Mouse (Mus musculus) left cerebral cortex, adult 18-20 months (tissue): Measurements from ENCODE around the gene Trpc2. TPM values are rescaled to one million over a fixed set of nuclear protein-coding genes. Genes with fewer than 3 reads are reported as not detected.
"Not testable (repeated sequence)": the region's sequence is repeated elsewhere in the genome, so short reads cannot be mapped to it uniquely, and the experiment has no call there.

Experiments
- DNase-seq, 2 experiments: peaks; one replicate each; pipeline ENCODE4 v3.0.0; 2021 to 2022; ENCODE audit warnings: low spot score in 2 of 2, mixed read lengths in 1 of 2
- long read RNA-seq, 2 experiments: library from polyadenylated mRNA; stranded (forward); transcript quantifications; one replicate each; pipeline ENCODE4 v2.0.0; 2021
- total RNA-seq, 2 experiments: library from RNA; stranded (reverse); gene quantifications; 2 replicates each; pipeline ENCODE4 v1.2.3; 2021

The Trpc2 gene
- total RNA-seq, result not detected
- long read RNA-seq, experiment 1, result 0 reads
- long read RNA-seq, experiment 2, result 0 reads

DNA sequence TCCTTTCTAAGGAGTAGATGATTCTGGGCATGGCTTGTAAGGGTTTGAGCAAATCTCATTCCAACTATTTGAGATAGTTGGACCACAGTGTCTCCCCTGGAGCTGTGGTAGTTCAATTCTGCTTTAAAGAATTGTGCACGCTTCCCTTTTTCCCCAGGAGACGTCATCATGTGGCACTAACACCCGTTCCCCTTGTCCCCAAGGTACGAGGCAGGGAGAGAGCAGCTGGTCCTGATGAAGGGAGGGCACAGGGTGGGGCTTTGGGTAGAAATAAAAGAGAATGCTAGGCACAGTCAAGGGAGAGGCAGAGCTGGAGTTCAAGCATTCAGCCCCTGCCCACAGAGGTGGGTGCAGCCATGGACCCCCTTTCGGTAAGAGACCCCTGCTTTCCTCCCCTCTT is at the start of gene Trpc2:
TSS of gene Trpc2 (plus strand) at position 301 of the 400 bp plus-strand sequence.
- no peak for DNase-seq

DNA sequence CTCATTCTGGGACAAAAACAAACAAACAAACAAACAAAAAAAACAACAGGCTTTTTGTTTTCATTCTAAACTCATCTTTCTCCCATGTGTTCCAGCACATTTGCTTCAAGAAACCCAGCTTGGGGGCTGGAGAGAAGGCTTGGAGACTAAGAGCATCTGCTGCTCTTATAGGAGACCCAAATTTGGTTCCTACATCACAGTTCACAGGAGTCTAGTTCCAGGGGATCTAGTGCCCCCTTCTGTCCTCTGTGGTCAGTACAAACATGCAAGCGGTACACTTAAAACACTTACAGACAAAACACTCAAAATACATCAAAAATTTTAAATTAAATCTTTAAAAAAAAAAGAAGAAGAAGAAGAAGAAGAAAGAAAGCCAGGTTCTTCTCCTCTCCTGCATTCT is 48.0 kb upstream of the Trpc2 start:
- no peak for DNase-seq

DNA sequence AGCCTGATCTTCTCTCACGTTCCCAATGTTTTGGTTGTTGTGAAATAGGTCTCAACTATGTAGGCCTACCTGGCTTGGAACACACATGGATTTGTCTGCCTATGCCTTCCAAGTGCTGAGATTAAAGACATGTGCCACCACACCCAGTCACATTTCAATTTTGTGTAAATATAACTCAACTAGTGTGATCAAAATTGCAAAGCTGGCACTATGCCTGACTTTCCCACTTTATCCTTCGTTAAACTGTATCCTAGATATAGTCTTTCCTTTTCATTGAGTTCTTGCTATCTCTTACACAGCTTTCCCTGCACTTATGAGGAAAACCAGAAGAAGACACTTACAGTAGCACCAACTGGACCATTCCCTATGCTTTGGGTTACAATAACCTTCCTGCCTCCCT is 47.4 kb upstream of the Trpc2 start:
- DNase-seq, result no peak

DNA sequence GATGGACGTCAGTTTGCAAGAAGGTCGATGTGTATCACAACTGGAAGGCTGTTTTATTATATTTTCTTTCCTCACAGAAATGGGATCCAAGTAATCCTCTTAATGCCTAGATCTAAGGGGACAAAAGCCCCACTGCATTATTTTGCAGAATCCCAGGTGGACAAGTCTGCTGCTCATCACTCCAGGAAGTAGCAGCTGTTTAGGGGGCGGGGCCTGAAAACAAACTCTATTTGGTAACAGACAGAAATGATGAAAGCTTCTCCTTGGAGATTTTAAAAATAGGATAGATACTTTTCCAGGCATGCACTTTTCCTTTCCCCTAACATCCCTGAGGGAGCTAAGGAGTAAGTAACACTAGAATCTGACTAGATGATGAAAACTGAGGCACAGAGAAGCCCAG is 45.6 kb upstream of the Trpc2 start:
- DNase-seq, result no peak

DNA sequence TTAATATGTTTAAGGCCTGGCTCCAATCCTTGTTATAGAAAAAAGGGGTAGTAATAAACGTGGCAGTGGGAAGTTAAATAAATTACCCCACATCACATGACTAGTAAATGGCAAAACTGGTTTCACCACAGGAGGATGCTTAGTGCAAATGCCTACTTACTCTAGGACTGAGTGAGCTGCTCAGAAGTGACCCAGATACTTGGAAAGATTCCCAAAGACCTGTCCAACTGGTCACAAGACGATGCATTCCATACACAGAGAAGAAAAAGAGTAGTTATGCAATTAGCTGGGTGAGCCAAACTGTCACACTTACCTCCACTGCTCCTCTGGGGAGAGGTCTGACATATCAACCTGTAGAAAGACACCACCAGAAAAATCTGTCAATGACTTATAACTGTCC is 40.6 kb upstream of the Trpc2 start:
- DNase-seq, result no peak

DNA sequence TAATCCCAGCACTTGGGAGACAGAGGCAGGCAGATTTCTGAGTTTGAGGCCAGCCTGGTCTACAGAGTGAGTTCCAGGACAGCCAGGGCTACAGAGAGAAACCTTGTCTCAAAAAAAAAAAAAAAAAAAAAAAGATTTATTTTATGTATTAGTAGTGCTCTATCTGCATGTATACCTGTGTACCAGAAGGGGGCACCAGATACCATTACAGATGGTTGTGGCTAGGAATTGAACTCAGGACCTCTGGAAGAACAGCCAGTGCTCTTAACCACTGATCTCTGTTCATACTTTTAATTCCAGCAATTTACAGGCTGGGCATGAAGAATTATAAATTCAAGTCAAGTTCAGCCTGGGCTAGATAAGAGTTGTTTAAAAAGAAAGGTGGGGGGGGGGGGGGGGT is 34.4 kb upstream of the Trpc2 start:
- not testable (repeated sequence) for DNase-seq

DNA sequence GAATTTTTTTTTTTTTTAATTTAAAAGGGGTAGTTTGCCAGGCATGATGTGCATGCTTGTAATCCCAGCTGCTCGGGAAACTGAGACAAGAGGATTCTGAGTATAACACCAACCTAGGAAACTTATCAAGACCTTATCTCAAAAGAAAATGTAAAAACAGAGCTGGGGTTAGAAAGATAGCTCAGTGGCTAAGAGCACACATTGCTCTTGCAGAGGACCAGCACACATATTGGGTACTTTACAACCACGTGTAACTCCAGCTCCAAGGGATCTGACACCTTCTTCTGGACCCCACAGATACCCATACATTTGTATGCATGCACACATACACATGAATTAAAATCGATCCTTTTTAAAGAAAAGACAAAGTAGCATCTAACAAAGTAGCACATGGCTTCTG is 21.6 kb upstream of the Trpc2 start:
- DNase-seq, result no peak

DNA sequence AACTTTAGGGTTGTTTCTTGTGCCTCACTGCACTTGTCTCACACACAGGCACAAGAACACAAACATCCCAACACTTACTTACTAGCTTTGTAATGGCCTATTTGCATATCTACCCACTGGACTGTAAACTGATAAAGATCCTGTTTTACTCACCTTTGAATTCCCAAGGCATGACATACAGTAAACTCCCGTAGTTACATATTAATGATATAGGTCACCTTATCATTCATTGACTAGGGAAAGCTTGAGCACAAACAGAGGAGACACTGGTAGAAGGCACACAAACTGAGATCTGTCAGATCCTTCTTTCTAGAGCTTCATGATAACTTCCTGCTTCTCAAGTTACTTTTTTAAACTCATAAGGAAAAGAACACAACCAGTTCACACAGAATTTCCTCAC is 20.7 kb upstream of the Trpc2 start:
- no peak for DNase-seq

DNA sequence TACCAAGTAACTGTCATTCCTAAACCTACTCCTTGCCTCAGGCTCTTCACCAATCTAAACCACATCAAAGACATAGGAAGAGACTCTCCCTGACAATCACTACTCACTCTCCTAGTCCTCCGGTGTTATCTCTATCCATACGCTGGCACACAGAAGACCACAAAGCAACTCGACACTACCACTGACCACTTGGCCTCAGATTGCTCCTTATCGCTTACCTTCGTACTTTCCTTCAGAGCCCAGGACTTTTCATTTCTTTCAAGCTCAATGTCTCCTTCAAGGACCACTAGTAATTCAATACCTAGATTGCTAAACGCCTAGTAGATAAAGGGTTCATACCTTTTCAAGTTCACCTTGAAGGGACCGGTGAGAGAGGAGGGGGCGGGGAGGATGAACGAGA is 19.0 kb upstream of the Trpc2 start:
- DNase-seq, result no peak

DNA sequence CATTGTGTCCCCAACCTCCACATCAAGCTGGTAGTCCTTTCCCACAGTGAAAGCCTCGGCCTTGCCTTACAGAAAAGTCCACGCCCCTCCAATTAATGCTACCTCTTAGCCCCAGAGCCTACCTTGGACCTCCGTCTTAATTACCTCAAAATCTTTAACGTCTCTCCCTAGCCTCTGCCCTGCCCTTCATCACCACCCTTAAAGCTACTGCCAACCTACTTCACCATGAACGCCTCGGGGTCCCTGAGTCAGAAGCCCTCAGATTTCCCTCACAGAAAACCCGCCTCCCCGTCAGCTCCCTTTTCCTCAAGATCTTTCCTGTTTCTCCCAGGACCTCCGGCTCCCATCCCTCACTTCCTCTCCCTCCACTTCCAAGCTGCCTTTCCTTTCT is 18.3 kb upstream of the Trpc2 start:
- no peak for DNase-seq

DNA sequence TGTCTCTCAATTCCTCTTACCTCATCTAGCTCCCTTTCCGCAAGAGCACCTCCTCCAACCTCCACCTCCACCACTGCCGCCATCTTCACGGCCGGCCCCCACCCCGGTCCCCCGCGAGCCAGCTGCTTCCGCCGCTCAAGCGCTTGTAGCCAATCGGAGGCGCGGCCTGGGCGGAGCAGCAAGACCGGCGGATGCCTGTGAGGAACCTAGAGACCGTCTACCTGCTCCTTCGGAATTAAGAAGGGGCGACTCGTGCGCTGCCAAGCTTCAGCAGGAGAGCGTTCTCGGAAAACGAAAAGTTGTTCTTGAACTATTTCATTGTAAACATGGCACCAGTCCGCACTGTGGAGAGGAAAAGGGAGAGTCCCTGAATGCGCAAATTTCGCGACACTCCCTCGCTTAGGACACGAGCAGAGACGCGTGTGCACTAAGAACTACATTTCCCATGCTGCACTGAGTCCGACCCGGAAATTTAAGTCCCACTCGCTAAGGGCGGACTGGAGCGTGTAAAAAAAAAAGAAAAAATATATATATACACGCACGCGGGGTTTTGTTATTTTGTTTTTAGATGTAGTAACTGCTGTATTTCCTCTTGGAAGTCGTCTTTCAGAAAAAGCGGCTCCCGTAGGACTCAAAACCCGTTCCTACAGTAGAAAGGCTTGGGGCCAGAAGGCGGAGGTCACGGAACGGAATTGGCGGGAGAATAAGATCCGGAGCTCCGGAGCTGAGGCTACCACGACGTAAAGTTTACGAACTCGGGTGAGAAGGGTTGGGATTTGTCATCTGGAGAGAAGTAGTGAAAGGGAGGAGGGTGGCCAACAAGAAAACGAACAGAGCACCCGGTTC is 17.6 kb upstream of the Trpc2 start, which contains the start of the genes Rnf121, Xndc1 and Xntrpc:
TSS of gene Rnf121 (minus strand) at position 424 of the 846 bp plus-strand sequence.
TSS of gene Xndc1 (plus strand) at position 466 of the 846 bp plus-strand sequence.
TSS of gene Xntrpc (plus strand) at position 668 of the 846 bp plus-strand sequence.
- peak; percentile 89 to 95 for DNase-seq

DNA sequence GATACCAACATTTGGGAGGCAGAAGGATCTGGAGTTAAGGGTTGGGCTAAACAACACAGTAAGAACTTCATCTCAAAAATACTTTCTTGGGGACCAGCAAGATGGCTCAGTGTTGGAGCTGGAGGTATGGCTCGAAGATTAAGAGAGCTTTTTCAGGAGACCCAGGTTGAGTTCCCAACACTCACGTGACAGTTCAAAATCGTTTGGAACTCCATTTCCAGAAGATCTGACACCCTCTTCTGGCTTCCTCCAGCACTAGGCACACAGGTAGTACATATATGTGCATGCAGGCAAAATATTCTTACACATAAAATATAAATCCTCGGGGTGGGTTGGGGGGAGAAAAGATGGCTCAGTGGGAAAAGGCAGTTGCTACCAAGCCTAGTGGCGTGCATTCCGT is 16.6 kb upstream of the Trpc2 start:
- no peak for DNase-seq

DNA sequence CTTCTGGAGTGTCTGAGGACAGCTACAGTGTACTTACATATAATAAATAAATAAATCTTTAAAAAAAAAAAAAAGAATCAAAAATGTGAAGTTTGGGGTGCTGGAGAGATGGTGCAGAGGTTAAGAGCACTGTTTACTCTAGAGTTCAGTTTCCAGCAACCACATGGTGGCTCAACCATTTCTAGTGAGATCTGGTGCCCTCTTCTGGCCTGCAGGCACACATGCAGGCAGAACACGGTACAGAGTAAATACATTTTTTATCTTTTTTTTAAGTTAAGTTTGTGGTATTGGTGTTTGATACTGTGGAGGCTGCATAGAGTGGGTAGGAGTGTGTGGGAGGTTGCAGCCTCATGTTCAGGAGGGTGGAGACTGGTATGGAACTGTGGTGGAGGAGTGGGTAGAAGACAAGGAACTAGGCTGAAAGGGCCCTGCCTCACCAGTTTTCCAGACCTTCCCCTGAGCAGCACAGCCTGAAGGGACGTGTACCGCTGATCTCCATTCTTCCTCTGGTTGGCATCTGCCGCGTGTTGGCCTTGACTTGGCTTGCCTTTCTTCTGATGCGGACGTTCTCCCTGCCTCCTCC is 6.1 kb upstream of the Trpc2 start:
- DNase-seq, result peak; percentile 24 to 36

DNA sequence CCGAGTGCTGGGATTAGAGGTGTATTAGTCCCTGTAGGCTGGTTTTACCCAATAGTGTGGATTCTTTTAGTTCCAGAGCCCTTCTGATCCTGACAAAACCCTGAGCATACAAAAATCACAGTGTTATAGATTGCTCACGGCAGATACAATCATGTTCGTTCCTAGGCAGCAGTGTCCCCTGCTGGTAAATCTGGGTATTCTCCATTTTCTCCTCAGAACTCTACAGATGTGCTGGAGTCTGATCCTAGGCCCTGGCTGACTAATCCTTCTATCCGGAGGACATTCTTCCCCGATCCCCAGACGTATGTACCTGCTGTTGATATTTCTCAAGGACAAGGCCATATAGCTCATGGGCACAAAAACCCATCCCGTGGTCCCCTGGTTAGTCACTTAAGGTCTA is 4.4 kb upstream of the Trpc2 start:
- DNase-seq, result peak in 1 of 2 experiments; percentile 16

DNA sequence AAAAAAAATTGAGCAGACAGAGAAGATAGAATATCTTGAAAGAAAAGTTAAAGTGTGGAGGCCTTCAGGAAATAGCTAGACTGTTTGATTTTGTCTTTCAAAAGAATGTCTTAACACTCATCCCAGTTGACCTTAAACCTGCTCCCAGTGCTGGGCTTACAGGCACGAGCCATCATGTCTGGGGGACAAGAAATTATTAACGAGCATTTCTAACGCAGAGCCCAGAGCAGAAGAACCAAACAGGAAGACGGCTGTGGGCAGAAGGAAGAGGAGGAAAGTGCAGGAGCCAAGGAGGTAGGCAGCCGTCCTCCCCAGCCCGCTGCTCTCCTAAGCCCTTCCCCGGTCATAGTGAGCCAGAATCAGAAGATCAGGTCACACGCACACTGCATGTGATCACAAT is 2.6 kb upstream of the Trpc2 start:
- no peak for DNase-seq

DNA sequence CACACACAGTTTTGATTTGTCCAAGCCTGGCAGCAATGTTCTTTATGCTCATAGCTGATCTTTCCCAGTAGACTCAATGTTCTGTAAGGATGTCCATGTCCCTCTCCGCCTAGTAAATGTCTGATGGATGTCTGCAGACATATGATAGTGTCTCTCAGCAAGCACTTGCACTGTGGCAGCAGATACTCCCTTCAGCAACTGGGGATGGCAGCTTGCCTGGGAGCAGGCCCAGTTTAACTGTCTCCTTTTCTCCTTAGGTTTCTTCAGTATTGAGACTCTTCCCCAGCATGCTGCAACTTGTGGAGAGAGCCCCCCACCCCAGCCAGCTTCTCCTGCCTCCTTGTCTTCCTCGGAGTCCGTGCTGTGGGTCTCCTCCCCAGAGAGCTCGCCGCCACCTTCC is 1.1 kb upstream of the Trpc2 start:
- DNase-seq, result no peak

DNA sequence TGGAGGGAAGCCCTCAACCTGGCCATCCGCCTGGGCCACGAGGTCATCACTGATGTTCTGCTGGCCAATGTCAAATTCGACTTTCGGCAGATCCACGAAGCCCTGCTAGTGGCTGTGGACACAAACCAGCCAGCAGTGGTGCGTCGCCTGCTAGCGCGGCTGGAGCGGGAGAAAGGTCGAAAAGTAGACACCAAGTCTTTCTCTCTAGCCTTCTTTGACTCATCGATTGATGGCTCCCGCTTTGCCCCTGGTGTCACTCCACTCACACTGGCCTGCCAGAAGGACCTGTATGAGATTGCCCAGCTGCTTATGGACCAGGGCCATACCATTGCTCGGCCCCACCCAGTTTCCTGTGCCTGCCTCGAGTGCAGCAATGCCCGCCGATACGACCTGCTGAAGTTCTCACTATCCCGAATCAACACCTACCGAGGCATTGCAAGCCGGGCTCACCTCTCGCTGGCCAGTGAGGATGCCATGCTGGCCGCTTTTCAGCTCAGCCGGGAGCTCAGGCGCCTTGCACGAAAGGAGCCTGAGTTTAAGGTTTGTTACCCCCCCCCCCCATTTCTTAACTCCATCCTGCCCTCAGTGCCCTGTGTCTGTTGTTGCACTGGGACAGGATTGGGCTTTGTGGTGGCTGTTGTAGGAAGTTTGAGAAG is 1.3 kb downstream of the Trpc2 start:
- no peak for DNase-seq

DNA sequence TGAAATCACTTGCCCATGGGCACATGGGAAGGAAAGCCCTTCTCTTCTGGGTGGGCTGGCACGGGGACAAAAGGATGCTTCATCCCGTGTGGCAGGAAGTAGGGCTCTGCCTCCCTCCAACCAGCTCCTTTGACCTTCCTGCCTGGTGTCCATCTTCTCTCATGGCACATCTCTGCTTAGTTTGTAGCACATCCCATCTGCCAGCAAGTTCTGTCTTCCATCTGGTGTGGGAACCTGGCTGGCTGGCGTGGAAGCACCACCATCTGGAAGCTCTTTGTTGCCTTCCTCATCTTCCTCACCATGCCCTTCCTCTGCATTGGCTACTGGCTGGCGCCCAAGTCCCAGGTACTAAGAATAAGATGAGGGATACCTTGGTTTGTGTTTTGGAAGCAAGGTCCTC is 4.4 kb downstream of the Trpc2 start:
- peak; percentile 28 to 44 for DNase-seq

DNA sequence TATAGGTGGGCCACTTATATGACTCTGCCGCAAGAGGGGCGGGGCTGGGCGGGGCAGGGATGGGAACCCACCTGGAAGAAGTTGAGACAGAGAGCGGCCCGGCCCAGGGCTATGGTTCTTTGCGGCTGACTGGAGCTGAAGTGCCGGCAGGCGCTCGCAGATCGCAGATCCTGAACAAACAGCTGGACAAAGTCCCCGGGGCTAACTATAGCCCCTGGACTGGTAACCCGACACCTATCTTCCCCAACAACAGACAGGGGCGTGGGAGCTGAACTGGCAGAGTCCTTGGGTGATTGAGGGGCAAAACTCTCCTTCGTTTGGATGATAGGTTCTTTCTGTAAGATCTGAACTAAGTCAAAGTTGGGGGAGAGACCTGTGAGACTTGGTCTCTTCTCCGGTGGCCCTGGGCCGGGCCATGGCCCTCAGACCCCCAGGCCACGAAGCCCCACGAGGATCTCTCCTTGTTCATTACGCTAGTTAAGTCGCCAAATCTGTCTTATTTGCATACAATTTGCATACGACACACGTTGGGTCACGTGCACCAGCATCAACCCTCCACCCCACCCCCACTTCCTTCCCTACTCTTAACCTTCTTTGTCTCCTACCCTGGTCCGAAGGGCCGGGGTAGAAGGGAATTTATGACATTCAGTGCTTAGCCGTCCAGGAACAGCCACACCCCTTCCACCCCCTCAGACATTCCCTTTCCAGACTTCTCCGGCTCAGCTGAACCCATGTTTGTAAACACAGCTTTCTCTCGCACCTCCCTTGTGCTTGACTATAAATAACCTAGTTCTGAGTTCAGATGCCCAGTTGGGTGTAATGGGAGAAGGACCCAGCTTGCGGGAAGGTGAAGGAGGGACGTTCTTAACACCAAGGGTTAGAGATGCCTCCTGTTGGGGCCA is 17.1 kb downstream of the Trpc2 start:
- DNase-seq, result no peak

DNA sequence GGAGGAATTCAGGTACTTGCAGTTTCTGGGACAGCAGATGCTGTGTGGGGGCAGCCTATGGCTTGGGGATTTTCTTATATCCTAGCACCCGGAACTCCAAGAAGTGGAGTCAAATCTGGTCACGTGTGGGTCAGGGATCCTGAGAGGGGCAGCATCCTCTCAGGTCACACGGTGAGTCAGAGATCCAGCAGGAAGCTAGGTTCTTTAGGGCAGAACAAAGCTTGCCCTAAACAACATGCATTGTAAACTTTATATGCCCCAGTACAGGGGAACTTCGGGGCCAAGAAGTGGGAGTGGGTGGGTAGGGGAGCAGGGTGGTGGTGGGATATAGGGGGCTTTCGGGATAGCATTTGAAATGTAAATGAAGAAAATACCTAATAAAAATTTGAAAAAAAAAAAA is 18.0 kb downstream of the Trpc2 start:
- no peak for DNase-seq

DNA sequence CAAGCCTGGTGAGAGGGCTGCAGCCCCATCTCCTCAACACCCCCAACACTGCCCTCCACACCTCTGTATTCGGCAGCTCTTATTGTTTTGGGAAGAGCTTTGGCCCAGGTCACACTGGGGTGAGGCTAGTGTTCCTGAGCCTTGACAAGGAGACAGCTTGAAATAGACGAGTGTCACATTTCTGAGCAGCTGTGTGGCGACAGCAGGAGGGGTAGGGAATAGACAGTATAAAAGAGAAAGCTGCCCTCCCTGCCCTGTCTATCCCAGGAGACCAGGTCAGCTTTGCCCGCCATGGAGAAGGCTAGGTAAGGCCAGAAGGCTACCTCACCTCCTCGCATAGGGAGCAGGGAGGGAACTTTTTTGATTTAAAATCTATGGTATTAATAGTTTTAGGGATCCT is 18.6 kb downstream of the Trpc2 start, which contains the start of gene Art1:
TSS of gene Art1 (plus strand) at position 257 of the 400 bp plus-strand sequence.
- DNase-seq, result no peak
